Mouse (Mus musculus): ENCODE results near the gene Adamts14.

Gene Adamts14

DNA sequence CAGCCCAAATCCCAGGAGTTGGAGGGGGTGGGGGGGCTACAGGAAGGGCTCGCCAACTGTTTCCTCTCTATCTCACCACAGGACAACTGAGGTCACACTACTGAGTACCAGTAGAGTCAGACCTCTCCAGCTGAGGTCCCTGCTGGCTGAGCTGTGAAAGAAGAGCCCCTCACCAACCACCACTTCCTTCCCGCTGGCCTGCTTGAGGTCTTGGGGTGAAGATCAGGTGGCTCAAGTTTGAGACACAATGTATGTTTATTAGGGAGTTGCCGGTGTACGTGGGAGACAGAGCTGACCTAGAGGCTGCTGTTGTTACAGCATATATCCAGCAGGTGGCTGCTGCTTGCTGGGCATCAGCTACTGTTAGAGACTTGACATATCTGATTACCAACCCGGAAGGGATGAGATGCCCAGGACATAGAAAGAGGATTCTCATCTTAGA is 2.5 kb upstream of the Adamts14 start:
- DNase-seq (ENCODE audit: low spot score in 2 of 2): no peak

DNA sequence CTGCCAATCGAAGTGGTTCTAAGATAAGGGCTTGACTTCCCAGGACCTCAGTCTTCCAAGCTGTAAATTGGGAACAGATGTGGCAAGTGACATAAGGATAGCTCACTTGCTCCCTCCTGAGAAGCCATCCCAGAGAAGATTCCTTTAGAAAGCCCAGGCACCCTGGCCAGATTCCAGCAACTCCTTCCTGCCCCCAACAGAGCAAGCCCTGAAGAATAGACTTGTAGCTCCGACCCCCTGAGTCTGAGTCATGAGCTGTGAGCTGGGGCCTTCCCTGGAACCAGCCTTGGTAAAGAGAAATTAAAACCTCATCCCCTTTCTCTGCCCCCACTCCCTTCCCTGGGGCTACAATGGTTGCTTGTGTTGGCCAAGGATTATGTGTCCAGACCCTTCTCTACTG is 1.3 kb upstream of the Adamts14 start:
- no peak for DNase-seq (ENCODE audit: low spot score in 2 of 2)

DNA sequence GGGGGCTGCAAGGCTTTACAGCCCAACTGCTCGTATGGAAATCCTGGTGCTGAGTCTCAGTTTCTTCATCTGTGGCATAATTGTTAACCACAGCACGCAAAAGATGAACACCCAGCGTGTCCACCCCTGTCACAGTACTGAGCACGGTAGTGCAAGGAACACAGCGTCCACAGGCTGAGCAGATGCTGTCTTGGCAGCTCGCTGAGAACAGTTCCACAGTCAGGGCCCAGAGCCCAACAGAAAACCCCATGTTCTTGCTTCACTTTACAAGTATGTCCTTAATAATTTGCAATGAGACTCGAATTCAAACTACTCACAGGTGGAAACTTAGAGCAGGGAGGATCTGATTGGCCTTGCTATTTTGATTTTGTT is 592 bp upstream of the Adamts14 start:
- DNase-seq (ENCODE audit: low spot score in 2 of 2): peak in 1 of 2 experiments; percentile 43

DNA sequence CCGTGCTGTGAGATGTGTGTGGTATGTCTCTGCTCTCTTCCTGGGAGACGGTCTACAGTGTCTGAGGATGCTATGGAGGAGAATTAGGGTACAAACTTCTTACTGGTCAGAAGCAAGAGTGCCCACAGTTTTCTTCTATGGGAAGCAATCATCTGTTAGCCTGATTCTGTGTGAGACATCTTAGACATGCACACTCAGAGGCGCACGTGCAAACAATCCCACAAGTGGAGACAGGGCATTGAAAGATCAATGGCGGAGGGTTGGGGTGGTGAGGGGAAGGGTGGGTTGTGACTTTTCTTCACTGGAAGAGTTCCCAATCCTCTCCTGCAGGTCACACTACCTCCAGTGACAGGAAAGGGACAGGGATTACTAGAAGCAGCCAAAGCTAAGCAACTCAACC is 607 bp downstream of the Adamts14 start:
- no peak for DNase-seq (ENCODE audit: low spot score in 2 of 2)

DNA sequence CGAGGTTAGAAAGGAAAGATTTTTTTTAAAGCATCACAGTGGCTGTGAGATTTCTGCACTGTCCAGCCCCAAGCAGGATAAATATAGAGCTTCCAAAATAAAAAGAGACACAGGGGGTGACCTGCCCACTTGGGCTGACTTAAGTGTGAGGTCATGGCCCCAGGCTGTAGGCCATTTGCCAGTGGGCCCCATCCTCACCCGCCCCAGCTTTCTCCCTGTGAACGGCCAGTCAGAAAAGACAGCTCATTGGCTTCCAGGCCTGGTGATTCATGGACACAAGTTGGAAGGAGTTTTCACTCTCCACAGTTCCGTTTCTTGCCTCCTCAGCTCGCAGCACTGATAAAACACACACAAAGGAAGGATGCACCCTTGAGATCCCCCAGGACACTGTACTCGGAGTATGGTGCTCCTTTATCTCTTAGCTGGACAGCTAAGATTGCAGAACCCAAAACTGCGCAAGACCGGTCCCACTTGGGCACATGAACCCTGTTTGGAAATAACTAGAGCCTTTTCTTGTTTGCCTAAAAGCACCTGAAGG is 1.1 kb downstream of the Adamts14 start:
- no peak for DNase-seq (ENCODE audit: low spot score in 2 of 2)

DNA sequence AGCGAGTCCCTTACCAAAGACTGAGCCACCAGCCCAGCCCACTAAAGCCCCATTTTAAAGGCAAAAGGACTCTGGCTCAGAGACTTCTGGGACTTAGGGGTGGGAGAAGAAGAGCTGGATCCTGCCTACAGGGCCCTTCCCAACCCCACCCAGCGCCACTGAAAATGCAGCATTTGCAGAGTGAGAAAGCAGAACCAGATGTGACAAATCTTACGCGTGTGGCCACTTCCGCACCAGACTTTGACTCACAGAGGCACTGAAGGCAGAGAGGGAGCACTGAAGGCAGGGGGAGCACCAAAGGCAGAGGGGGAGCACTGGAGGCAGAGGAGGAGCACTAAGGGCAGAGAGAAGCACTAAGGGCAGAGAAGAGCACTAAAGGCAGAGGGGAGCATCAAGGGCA is 5.9 kb downstream of the Adamts14 start:
- DNase-seq (ENCODE audit: low spot score in 2 of 2): no peak

DNA sequence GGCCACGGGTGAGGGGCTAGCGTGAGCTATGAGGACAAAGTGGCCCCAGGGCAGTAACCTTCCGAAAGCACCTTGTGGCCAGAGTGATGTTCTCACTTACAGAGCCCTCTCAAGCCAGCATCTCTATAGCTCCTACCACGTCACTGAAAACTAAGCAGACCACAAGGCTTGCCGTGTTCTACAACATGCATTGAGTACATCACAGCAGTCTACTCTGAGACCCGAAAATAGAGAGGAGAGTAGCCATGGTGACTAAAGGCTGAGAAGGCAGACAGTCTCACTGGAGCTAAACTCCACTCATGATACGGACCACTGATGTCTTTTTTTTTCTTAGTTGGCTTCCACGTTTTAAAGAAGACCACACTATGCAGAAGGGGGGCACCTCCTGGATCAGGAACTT is 9.6 kb downstream of the Adamts14 start:
- DNase-seq (ENCODE audit: low spot score in 2 of 2): no peak

DNA sequence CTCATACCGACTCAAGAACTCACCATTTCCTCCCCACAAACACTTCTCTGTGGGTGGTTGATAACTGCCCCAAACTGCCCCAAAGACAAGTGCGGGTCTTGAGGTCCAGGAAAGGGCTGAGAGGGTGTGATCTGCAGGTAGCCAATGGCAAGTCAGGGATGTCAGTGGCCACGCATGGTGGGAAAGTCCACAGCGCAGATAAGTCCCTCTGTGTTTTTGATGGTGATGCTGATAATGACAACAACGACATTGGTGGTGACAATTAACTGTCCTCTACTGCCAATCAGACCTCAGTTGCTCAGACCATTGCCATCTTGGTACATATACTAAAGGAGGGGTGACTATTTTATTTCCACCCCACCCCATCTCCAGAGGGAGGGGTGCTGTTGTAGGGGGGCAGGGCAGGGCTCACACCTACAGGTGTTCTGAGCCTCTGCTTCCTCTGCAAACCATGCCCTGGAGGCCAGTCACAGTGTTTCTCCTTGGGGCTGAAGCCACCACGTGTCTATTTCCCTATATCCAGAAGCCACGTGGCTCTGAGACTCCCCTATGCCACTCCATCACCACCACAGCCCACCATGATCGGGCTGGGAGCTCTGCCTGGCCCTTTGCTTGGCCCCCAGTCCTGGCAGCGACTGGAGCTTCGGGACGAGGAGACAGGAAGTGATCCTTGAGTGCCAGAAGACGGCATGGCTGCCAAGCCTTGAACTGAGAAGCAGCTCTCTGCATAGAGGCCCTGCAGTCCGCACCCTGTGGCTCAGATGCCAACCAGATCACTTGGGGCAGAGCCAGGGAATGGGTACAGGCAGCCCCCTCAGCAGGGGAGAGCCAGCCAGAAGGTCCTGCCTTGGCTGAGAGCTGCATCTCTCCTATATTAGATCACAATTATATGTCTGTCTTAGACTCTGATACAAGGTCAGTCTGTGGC is 11.7 kb downstream of the Adamts14 start:
- no peak for DNase-seq (ENCODE audit: low spot score in 2 of 2)

DNA sequence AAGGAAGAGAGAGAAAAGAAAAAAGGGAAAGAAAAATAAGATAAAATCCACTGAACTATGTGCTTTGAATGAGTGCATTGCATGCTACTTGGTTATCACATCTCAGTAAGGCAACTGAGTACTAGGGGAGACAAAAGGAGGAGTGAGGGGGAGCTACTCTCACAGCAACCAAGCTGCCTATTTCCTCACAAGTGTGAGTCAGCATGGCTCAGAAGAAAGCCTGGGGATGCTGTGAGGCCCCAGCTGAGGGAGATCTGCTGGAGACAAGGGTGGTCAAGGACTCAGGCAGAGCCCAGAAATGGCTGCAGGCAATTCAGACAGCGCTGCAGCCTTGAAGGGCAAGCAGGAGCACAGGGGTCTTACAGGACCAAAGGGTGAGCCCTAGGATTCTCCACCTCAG is 15.1 kb downstream of the Adamts14 start:
- no peak for DNase-seq (ENCODE audit: low spot score in 2 of 2)

DNA sequence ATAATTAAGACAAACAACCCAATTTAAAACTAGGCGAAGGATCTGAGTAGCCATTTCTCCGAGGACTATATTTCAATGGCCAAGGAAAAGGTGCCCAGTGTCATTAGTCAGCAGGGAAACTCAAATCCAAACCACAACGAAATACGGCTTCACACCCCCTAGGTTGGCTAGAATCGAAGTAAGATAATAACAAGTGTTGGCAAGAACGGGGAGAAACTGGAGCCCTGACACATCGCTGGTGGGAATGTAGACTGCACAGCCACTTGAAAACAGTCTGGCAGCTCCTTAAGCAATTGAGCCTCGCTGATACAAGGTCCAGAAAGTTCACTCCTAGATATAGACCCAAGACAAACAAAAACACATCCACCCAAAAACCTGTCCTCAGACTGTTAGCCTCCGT is 16.6 kb downstream of the Adamts14 start:
- DNase-seq (ENCODE audit: low spot score in 2 of 2): no peak

DNA sequence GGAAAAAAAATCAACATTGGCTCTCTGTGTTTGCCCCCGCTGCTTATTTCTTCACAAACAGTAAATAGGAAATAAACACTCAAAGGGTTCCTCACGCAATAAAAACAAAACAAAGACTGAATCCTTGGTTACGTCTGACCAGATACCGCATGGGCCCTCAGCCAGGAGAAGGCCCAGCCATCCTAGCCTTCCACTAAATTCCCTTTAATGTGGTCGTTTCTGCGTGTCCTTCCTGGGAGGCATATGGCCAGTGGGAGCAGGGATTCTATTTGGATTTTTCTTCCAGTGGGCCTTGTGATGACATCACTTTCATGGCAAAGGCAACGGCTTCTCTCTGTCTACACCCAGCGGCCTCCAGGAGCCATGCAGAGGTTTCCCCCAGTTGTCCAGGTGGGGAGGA is 18.0 kb downstream of the Adamts14 start:
- DNase-seq (ENCODE audit: low spot score in 2 of 2): no peak

DNA sequence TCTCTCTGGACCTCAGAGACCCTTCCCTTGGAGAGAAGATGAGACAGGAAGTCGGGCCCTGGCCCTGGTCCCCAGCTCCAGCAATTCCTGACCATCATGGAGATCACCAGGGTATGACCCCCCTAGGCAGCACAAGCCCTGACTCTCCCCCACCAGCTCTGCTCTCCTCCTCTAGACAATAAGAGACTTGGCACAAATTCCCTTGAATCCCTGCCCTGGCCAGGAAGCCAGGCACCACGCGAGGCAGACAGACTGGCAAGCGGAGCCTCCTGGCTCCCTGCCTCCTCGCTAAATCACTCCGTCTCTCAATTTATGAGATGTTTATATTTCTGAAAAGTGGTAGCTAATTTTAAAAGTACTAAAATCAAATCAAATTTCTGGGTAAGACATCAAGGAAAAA is 18.5 kb downstream of the Adamts14 start:
- DNase-seq (ENCODE audit: low spot score in 2 of 2): peak in 1 of 2 experiments; percentile 41

DNA sequence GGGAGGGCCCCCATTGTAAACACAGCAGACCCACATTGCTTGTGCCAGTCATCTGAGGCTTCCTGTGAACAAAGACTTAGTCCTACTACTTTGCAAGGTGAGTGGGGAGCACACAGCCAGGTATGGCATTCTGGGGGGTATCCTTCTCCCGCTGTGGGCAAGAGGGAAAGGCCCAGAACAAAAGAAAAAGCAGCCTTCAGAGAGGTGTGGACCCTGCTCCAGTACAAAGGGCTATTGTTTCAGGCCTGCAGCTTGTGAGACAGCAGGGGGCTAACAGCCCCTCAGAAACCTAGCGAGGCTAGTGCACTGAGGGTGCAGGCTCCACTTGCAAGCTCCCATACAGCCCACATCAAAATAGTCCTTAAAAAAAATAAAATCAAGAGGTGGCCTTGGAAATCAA is 23.3 kb downstream of the Adamts14 start:
- no peak for DNase-seq (ENCODE audit: low spot score in 2 of 2)

DNA sequence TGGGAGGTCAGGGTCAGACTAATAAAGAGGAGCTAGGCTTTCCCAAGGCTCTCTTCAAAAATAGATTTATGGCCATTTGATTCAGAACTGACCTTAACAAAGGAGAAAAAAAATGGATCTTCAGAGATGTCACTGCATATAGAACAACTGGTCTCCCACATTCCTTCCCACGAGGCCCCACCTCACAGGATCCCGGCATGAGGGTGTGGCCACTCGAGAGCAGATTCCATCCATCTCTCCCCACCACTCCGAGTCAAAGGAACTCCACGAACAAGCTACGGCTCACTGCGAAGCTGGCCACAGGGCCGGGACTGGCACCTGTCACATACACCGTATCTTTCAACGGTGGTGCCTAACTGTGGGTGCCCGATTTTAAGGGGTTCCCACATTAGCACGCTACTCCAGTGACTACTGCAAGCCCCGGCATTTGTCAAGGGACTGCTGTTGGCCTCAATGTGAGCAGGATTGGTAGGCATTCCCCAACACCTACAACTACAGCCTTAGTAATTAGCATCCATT is 24.6 kb downstream of the Adamts14 start:
- no peak for DNase-seq (ENCODE audit: low spot score in 2 of 2)

DNA sequence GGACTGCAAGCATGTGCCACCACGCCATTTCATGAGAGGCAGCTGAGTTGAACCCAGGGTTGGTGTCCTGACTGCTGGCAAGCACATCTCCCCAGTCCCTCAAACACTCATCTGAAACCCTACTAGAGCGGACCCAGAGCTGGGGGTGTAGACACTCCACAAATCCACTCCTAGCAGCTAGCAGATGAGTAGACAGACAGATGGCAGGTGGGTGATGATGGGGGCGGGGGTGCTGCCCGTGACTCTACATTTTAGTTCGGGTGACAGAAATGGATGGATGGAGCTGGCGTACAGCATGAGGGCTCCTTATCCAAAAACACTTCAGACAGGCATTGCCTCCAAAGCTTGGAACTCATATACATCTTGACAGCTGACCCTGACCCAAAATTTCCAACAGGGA is 26.9 kb downstream of the Adamts14 start:
- DNase-seq (ENCODE audit: low spot score in 2 of 2): no peak

DNA sequence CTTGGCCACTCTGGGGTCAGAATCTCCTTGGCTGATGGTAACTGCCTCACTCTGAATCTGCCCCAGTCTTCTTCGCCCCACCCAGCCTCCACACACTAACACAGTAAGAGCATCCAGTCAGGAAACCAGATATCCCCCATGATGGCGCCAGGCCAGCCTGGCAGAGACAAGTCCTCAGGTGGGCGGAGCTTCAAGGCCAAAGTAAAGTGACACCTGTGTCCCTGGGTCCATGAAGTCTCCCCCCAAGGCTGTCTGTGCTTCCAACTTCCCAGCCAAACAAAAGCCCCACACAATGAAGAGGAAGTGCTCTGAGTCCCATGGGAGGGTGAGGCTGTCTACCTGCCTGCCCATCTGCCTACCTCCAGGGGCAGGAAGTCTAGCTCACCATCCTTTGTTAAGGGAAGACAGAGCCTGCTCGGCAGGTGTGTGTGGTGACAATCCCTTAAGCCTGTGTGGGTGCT is 31.2 kb downstream of the Adamts14 start:
- no peak for DNase-seq (ENCODE audit: low spot score in 2 of 2)

DNA sequence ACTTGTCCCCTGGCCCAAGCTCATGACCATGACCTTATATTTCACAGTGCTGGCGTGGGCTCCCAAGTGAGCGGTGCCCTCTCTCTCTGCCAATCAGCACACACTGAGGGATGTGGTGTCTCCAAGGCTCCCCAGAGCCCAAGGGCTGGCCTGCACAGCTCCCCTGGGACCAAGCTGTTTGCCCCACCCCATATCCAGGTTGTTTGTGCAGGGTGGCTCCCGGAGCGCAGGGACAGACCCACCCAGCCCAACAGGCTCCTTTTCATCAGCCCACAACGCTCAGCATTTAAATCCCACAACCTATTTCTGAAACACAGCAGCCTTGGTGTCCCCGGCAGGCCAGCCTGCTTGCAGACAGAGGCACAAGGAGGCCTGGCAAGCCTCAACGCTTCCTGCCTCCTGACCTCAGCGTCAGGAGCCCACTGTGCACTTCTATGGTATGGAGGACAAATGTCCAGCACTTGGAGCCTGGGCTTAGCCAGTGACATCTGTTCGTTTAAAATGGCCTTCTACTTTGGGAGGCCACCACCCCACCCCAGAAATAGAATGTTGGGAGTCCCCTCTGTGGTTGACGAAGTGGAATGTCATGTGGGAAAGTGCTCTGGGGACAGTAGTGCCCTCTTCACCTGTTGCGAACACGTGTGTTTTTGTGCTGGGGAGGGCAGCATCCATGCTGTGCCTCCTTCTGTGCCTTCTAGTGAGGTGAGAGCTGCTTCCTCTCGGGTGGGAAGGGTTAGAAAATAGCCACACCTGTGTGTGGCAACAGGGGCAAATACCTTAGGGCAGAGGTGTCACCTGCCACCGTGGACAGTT is 32.9 kb downstream of the Adamts14 start:
- DNase-seq (ENCODE audit: low spot score in 2 of 2): no peak

DNA sequence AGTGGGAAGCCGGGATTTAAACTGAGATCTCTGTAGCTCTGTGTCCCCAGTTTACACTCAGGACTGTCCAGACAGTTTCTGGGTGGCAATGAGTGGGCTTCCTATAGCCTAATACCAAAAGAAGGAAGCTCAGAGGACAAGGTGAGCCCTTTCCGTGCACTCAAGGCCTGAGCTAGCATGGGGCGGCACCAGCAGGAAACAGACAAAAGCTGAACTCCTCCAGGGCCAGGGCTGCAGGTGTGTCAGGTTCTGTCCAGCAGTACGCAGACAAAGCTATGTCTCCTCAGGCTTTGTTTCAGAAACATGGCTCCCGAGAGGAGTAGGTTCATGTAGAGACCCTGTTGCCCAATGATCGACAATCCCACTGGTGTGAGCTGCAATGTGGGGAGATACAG is 35.9 kb downstream of the Adamts14 start:
- no peak for DNase-seq (ENCODE audit: low spot score in 2 of 2)

DNA sequence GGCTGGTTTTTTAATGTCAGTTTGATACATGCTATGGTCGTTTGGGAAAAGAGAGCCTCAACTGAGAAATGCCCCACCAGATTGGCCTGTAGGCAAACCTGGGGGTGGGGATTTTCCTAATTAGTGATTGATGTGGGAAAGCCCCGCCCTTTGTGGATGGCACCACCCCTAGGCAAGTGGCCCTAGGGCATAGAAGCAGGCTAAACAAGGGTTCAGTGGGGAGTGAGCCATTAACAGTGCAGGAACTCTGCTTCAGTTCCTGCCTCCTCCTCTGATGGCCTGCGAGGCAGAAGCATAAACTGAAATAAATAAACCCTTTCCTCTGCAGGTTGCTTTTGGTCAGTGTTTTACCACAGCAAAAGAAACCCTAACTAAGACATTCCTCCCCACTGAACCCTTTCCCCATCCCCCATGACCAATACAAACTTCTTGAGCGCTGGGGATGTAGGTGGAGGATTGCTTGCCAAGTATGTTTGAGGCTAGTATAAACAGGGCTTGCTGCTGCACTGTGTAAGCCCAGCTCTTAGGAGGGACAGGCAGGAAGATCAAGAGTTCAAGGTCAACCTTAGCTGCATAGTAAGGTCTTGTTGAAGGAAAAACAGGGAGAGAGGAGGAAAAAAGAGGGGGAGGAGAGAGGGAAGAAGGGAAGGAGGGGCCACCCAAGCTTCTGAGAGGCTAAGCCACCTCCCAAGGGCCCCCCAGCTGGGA is 36.4 kb downstream of the Adamts14 start:
- DNase-seq (ENCODE audit: low spot score in 2 of 2): no peak

DNA sequence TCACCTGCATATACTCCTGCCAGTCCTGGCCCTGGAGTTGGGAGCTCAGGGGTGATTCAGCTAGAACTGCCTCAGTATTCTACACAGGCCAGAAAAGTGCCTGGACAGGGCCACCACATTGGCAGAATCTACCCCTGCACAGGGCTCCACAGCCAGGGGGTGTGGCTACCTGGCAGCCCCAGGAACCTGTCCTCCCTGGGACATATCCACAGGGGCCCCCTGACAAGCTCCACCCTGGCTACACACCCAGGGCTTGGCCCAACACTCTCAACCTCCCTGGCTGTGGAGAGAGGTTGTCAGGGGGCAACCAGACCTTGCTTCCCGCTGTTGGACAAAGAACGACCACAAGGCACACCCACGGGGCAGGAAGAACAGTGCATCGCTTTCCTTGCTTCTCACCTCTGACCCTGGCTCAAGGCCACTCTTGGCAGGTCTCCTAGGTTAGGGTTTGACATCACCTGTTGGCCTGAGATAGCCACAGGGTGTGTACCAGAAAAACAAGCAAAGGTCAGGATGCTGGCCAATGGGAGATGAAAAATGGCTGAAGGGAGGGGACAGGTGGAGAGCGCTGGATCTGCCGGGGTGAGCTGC is 37.5 kb downstream of the Adamts14 start:
- DNase-seq (ENCODE audit: low spot score in 2 of 2): no peak

DNA sequence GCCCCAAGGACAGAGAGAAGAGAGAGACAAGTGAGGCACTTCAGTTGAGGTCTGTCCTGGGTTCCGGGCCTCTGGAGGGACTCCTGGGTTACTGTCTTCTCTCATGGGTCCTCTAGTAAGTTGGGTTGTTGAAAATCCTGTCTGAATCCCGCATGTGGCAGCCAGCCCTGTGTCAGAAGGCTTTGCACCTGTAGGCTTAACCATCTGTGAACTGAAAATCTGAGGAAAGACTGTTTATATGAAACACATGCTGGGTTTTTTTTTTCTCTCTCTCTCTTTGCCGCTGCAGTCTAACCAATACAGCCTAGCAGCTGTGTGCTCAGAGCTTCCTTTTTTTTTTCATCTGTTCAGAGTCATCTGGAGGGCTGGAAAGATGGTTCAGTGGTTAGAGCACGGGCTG is 38.9 kb downstream of the Adamts14 start:
- DNase-seq (ENCODE audit: low spot score in 2 of 2): no peak

Data from urinary bladder, postnatal 36 days (tissue).